Mouse (Mus musculus) cerebellum, postnatal 4 days (tissue): ENCODE measurements around the gene Vmn2r7.
"Not testable (repeated sequence)": the region's sequence is repeated elsewhere in the genome, so short reads cannot be mapped to it uniquely, and the experiment has no call there.

Experiments used
- DNase-seq, 2 experiments: peaks; one replicate each; pipeline ENCODE4 v3.0.0; 2022; ENCODE audit warnings: low spot score in 2 of 2, mixed read lengths in 1 of 2

Vmn2r7 gene

DNA sequence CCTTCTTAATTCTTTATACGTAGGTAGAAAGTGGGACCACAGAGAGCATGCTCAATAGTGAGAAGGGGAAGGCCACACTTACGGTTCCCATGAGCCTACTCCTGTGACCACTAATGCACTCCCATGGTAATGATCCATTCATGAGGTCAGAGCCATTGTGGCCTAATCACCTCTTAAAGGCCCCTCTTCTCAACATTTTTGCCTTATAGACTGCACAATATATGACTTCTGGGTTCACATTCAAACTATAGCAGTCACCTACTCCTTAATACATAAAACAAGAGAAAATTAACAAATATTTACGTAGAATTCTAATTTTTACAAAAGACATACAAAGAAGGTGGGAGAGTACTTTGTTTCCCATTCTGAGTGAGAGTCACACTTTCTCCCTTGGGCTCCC lies at the start of gene Vmn2r7:
Gene Vmn2r7, minus strand, starts transcription at position 101 of the 400 bp plus-strand sequence.
- DNase-seq = not testable (repeated sequence)

DNA sequence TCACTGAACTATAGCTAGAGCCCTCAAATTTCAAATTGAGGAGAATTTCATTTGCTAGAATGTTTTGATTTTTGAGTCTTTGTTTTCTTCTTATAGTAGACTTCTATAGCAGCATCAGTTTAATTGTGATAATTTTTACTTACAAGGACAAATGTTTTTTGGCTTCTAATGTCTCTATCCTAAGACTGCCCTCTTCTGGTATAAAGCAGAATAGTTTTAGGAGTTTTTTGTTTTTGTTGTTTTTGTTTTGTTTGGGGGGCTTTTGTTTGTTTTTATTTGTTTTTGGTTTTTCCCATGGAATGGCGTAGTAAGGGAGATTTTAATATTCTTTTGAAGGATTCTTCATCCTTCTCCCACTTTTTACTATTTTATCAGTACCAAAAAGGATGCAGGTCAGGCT lies 45.2 kb upstream of the Vmn2r7 start:
- DNase-seq = no peak

DNA sequence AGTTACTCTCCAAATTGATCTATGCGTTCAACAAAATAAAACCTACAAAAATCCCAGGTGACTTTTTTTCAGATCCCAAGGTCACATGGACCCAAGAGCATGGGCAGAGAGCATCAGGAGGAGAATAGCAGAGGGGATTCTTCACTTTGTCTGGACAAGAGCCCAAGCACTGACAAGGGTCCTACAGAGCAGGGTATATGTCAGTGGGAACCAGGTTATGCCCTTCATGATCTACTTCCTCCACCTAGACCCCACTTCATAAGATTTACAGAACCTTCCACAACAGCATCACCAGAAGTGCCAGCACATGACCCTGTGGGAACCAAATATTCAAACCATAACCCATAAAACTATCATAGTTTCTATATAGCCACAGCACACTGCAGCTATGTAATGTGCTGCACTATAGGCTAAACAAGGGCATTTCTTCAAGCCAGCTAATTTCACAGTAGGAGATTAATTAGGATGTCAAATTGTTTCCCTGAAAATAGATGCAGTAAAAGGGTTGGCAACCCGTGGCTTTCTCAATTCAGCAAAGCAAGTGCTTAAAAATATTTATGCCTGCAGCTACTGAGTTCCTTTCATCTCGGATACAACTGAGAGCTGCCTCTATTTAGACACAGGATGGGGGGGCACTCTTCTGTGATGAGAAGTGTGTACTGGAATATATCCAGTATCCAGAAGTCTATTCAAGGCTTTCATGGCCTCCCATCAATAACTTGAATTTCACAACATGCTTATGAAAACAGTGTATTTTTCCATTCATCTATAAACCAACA lies 33.8 kb upstream of the Vmn2r7 start:
- DNase-seq = no peak

DNA sequence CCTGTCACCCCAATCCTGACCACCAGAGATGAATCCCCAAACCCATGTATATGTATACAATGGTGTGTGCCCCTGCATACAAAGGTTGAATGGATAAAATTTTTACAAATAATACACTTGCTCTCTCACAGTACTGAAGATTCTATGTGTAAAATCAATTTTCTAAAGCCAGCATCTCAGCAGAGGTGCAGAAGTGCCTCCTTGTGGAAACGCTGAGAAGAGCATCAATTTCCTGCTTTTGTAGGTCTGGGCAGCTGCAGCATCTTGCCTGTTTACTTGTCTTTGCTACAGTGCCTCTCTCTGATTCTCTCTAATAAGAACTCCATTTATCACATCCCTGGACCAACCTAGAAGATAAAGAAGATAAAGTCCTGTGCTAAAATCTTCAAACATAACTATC lies 32.1 kb upstream of the Vmn2r7 start:
- no peak for DNase-seq

DNA sequence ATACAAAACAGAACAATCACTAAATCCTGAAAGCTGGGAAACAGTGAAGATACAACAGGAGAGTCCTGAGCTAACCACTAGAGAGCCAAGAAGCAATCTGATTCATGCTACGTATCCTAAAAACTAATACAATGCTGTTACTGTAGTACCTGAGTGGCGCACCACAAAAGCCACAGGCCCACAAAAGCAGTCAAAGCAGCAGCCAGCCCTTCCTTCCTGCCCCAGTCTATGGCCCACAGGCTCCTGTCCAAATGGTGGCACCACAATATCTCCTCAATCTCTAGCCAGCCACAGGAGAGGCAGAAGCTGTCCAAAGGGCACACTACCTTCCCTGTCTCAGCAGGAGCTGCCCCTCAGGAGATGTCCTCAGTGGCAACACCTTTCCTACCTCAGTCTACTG lies 1.7 kb downstream of the Vmn2r7 start:
- no peak for DNase-seq

DNA sequence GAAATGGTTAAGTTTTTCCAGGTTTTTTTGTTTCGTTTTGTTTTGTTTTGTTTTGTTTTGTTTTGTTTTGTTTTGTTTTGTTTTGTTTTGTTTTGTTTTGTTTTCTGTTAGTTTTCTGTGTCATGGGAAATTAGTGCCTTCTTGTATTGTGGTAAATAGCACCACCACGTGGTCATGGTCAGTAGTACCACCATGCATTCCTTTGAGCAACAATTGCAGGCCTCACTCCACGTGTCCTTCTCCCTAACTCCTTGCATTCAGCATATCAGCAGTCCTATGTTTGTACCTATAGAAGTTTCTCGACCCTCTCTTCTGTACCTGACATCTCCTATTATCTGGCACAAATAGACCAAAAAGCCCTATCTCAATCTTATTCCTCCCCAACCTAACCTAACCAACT lies 2.3 kb downstream of the Vmn2r7 start:
- DNase-seq = peak; percentile 30 to 65

DNA sequence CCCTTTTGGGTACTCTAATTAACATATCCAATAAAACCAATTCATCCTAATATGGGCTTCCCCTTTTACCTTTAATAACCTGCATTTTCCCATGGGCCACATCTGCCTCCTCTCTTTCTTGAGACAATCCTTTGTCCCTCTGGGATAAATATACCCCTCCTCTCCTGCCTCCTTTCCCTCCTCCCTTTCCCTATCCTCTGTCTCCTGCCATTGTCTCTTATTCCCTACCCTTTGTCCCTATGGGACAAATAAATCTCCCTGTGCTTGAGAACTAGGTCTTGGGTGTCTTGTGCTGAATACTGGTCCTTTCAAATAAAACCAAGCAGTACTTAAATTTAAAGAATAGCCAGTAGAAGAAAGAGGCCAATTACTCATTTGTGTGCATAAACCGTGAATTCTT lies 13.4 kb downstream of the Vmn2r7 start:
- DNase-seq = no peak

DNA sequence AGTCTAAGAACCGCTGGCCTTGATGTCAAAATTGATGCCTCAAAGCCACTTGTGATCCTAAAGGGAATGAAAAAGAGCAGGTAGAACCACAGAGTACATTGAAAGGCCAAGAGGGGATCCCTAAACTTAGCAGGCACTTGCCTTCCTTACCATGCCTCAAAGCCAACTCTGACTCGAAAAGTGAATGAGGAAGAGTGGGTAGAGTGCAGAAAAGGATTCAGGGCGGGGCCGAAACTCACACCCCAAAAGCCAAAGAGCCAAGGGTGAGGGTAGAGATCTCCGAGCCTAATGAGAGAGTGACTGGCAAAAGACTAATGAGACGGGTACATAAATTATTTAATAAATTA lies 53.3 kb downstream of the Vmn2r7 start:
- no peak for DNase-seq

DNA sequence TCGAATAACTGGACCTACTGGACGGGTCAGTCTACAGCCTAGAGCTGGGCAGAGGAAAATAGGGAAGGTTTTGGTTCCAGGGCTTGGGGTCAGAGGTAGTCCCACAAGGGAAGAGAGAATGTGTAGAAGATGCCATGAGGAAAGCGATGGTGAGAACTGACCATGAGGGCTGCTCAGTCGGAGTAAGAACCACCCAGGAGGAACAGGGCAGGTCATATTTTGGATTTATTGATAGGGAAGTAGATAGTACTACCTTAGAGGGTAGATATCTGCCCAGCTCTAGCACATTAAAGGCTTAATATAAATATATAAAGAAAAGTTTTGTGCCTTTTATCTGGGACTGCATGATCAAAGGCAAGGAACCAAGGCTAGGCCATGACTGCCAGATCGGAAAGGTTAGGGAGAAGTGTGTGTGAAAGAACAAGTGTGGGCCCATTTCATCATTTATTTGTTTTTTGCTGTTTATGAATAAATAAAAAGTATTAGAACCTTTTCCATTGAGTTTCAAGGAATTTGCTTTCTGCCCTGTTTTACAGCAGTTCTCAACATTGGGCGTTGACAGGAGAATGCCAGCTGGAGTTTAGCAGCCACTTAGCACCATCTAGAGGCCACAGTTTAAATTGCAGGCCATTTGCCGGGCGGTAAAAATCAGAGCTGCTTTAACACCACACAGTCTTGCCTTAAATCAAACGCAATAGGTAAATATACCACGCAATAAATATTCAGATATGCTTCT lies 53.9 kb downstream of the Vmn2r7 start:
- peak; percentile 66 to 74 for DNase-seq

DNA sequence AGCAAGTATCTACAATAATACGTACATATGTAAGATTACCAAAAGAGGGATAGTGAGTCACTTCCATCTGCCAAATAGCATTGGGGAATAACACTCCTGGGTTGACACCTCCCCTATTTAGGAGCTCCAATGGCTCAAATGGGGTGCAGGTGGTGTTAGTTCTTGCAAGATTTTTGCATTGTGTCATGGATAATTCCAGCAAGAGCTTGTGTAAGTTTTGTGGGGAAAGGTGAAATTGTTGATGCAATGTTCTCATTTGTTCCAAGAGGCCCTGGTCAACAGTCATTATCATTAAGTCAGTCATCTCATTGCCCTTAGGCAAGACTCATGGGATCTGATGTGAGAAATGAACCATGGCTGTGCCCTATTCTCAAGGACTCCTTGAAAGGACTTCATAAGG lies 61.7 kb downstream of the Vmn2r7 start:
- no peak for DNase-seq

DNA sequence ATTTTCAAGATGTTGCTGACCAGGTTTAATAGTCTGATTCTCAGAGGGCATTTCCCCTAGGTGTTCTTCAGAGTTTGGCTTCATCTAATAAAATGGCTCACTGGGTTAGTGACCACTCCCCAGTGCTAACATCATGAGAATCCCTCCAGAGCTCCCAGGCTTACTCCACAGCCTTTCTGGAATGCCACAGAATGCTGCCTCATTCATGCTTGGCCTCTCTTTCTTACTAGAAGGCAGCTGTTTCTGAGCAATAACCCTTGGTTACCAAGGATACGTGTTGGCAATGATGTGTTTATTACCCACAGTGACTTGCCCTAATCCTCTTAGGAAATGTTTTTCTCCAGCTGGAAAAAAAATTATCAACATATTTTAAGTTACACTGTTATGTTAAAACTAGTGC lies 72.4 kb downstream of the Vmn2r7 start:
- no peak for DNase-seq

DNA sequence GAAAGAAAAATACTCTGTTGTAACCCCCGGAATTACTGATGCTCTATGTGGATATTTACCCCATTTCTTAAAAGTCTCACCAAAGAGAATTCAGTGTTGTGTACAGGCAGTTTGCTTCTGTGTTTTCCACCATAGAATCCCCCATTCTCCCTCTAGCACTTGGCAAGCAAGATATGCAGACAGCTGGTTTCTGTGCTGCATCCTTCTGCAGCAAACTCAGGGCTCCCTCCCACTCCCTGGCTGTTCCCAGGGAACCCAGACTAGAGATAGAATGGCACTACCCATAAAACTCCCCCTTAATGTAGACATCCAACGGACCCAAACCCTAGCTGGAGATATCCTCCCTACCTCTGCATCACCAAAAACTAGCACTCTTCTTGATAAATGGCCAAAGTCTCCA lies 88.4 kb downstream of the Vmn2r7 start:
- DNase-seq = no peak

DNA sequence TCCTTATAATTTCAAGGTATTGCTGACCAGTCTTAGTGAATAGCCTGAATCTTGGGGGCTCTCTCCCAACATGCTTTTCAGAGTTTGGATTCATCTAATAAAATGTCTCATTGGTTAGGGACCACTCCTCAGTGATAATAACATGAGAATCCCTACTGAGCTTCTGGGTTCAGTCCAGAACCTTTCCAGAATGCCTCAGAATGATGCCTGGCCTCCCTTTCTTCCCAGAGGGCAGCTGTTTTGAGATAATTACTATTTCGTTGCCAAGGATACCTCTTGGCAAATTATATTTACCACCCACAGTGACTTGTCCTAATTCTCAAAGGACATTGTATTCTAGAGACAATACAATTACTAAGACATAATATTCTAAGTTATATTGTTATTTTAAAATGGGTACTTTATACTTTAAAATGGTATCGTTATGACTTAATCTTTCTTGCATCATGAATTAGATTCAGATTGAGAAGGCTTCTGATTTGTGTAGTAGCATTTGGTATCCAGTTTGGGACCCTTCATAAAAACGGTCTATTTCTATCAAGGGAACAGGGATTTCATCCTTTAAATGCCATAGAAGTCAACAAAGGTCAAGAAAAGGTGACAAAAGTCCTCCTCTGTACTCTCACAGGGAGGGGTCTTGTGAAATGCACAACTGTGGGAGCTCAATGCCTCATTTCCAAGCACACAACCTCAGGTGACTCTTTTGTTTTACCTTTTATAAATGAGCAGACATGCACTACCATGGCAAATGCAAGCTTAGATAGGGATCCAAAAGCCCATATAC lies 117.2 kb downstream of the Vmn2r7 start:
- peak in 1 of 2 experiments; percentile 3 for DNase-seq

DNA sequence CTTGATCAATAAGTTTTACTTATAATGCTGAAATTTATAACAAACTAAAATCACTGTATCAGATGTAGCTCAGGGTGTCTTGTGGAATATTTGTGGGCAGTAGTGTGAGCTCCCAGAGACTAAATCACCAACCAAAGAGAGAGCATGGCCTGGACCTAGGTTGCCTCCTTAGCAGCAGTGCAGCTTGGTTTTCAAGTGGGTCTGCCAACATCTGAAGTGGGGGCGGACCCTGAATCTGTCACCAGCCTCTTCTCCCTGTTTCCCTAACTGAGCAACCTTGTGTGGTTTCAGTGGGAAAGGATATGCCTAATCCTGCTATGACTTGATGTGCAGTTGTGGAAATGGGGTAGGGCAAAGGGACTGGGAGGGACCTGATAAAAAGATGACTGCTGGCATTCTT lies 118.8 kb downstream of the Vmn2r7 start:
- DNase-seq = not testable (repeated sequence)

DNA sequence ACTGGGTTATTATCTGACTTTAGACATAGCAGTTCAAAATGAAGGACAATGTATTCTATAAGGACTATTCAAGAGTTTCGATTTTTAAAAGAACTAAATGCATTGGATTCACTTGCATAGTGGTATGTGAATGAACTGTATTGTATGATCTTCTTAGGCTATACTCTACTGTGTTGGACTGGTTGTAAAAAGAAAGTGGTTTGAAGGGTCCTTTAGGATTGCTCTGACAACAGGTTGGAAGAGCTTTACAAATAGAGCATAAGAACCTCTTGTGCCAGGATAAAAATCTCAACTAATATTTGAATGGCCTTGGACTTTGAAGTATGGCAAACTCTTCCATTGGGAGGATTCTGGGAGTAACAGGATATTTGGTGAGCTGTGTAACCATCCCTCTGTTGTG lies 168.5 kb downstream of the Vmn2r7 start:
- DNase-seq = not testable (repeated sequence)
